Mouse (Mus musculus): ENCODE results near the gene Moxd2.

Moxd2 gene

GRCm38 (mm10) chr6:40887394-40887793, at the start of gene Moxd2:
Gene Moxd2 (minus strand): TSS chr6:40887494.
- DNase-seq (ENCODE audit: low spot score) = no peak

DNA sequence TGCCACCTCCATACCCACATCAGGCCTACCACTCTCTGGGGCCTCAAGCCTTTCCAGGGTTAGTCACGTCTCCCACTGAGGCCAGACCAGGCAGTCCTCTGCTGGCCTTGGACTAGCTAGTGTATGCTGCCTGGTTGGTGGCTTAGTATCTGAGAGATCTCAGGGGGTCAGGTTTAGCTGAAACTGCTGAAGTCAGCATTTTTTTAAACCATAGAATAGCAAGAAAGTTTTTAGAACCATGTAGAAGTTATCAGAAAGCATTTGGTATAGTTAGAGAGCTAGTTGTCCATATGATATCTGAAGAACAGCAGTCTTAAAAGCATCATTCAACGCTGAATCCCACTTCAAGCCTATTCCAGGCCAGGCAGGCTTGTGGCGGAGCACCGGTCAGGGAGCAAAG, 32.7 kb upstream of the Moxd2 start:
- DNase-seq (ENCODE audit: low spot score) = no peak

GRCm38 (mm10) chr6:40900287-40900686, 13.0 kb upstream of the Moxd2 start, which contains the start of gene Prss58:
Gene Prss58 (minus strand): TSS chr6:40900387.
- DNase-seq (ENCODE audit: low spot score) = no peak

DNA sequence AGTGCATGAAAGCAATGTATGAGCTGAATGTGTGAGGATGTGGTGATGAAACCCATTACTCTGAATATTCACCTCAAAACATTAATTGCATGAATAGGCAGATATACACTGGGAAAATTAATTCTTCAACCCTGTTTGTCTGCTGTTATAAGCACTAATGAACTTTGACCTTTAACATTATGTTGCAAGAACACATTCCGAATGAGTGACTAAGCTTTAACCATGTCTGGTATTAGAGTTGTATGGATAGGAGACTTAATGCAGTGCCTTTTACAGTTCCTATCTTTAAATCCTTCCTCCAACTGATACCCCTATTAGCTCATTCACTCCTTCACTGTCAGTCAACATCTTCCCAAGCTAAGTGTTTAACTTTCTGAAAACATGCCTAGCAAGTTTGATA, 7.4 kb upstream of the Moxd2 start:
- DNase-seq (ENCODE audit: low spot score) = no peak

DNA sequence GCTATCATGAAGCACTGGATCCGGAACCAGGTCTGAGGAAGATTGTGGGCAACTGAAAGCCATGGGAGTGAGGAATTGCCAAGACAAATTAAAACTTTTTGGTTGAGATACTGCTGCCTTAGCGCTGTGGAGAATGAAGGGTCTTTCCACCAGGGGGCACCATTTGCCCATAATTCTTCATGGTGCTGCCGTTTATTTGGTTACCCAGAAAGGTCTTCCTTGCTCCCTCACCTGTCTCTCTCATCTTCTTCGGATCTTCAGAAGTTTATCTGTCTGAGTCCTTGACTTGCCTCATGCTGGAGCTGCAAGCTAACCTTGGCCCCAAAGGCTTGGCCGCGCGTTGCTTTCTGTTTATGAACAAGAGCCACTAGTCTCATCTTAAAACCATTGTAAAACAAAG, 6.3 kb upstream of the Moxd2 start:
- no peak for DNase-seq (ENCODE audit: low spot score)

DNA sequence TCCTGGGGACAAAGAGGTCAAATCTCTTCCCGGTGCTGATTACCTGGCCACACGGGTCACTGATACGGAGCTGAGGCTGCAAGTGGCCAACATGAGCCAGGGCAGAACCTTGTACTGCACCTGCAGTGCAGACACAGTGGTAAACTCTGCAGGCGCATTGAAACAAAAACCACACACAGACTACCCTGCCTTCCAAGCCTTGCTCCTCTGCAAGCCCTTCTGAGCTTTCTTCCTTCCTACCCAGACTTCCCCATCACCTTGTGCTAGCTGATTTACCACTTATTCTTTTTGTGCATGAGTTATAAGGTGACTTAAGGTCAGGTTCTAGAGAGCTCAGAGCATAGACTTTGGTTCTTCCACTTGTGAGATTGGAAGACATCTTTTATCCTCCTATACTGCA, 4.5 kb upstream of the Moxd2 start:
- no peak for DNase-seq (ENCODE audit: low spot score)

- no peak for DNase-seq (ENCODE audit: low spot score)
Measured at GRCm38 (mm10) chr6:40890973-40891372, 3.7 kb upstream of the Moxd2 start.

- no peak for DNase-seq (ENCODE audit: low spot score)
Measured at GRCm38 (mm10) chr6:40845283-40845682, 42.0 kb downstream of the Moxd2 start.

Data from yolk sac, embryonic 10.5 days (tissue).